Mouse (Mus musculus) lung, postnatal 0 days (tissue): ENCODE results near the gene Adgra1.

ENCODE experiments used
- CTCF ChIP-seq: IDR thresholded peaks from 2 replicates; pipeline ENCODE4 v1.5.1; 2016; ENCODE audit warnings: antibody characterized with exemption, mild to moderate bottlenecking
- EP300 ChIP-seq: IDR thresholded peaks from 2 replicates; pipeline ENCODE4 v1.6.1; 2016; ENCODE audit warnings: antibody characterized with exemption, mild to moderate bottlenecking, control low read depth

GRCm38 (mm10) chr7:139845101-139845500 is 11.1 kb downstream of the Adgra1 start:
- TF ChIP-seq CTCF (no peak), EP300 (no peak)
